Mouse (Mus musculus): ENCODE results near the gene Ano9.

DNA sequence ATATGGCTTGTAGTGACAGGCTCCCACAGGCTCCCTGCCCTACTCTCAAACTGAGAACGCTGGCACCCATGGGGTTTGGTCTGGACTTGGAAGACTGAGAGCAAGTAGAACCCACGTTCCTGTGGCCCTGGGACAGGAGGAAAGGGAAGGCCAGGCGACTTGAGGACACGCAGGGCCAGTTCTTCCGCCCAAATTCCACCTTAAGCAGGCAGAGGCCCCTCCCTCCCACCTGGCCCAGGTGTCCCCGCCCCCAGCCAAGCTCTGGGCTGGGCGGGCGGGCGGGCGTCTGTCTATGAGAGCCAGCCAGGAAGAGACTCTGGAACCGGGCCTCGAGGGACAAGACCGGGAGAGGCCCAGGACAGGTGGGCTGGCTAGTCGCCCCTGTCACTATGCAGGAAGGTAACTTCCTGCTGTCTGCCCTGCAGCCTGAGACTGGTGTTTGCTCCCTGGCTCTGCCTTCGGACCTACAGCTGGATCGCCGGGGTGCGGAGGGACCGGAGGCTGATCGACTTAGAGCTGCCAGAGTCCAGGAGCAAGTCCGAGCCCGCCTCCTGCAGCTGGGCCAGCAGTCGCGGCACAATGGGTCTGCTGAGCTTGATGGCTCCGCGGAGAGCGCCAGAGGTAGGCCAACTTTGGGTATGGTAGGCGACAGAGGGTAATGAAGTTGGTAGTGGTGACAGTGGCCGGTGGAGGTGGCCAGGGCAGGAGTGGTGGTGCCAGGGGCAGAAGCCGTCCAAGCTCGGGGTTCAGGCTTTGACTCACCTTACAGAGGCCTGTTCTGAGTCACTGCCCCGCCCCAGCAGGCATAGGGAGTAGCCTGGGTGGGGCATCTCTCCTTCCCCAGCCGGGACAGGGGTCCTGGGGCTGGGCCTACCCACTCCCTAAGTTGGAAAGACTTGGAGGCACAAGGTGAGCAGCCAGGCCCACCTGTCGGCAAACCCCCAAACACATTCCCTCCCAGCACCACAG is 37.8 kb downstream of the Ano9 start:
- TF ChIP-seq CTCF (conservative IDR thresholded peaks at IDR 0.05; ENCODE audit: insufficient read depth, insufficient read length, low read depth, low read length), result no peak
- TF ChIP-seq POLR2A (IDR thresholded peaks at IDR 0.05; ENCODE audit: low read depth, low read length), result no peak

Measured in kidney, adult 2 months (tissue).